12 mouse cellular contexts compared by ENCODE assay signal in genomic region chr13:59673597-59673996, GRCm38 (mm10). TPM values are rescaled to one million over a fixed set of nuclear protein-coding genes. Genes with fewer than 3 reads are reported as not detected.
DNase-seq lines count a peak whose midpoint lies in the region; ATAC-seq and TF ChIP-seq lines count a peak whose summit lies in the region.
"Had no signal": no experiment of that assay in that cellular context is flagged by ENCODE, and none has a peak within 500 bp of the region (broad histone marks: within the 10 kb centered on the region; RNA-seq: fewer than 3 reads in every experiment).

No protein-coding gene starts in this region.

- H3K36me3 ChIP-seq in G1E (replicated peaks), result peaks cover 43% of the 10 kb centered on the region
- no peaks in the 10 kb centered on the region for H3K36me3 ChIP-seq in hindbrain, embryonic 15.5 days
- H3K36me3 ChIP-seq in midbrain, embryonic 11.5 days (ENCODE audit: control insufficient read depth, insufficient read depth, low read length), result no peaks in the 10 kb centered on the region

- no peak for ATAC-seq in G1E (ENCODE audit: extremely low read depth, insufficient number of reproducible peaks, low FRiP score, poor library complexity, severe bottlenecking)
- no peak for ATAC-seq in hindbrain, embryonic 15.5 days (ENCODE audit: low FRiP score, low read depth)
- ATAC-seq in midbrain, embryonic 11.5 days (ENCODE audit: low FRiP score), result peak; percentile 20; the same call in 1 of the 2 replicates
- ATAC-seq: Patski had no signal

- no peak for TF ChIP-seq POLR2A in brain, embryonic 14.5 days (IDR thresholded peaks at IDR 0.05; ENCODE audit: borderline replicate concordance, extremely low read depth, insufficient read depth, insufficient read length, poor library complexity, severe bottlenecking)

- no peak overlapping the region for H3K27ac ChIP-seq in hindbrain, embryonic 15.5 days (replicated peaks)
- peak overlapping the region; percentile 84; the same call in 1 of the 2 replicates for H3K27ac ChIP-seq in midbrain, embryonic 11.5 days (ENCODE audit: low read depth, low read length)

- no peak for DNase-seq in G1E (ENCODE audit: low spot score)
- DNase-seq in brain, embryonic 14.5 days (ENCODE audit: low read depth), result peak; percentile 58
- DNase-seq in midbrain, embryonic 11.5 days (ENCODE audit: low spot score, missing footprints), result peak; percentile 91
- no peak for DNase-seq in adipocyte (ENCODE audit: low spot score)
- DNase-seq in adrenal gland, adult 18-20 months (ENCODE audit: low spot score in 2 of 2), result no peak
- DNase-seq in right cerebral cortex, postnatal 25 days, result no peak
- no peak for DNase-seq in kidney, postnatal 25 days
- DNase-seq: kidney, postnatal 36 days; right cerebral cortex, postnatal 14 days had no signal

- TF ChIP-seq CTCF in G1E (IDR thresholded peaks at IDR 0.05; ENCODE audit: low read depth, low read length), result no peak
- TF ChIP-seq CTCF in brain, embryonic 14.5 days (IDR thresholded peaks at IDR 0.05; ENCODE audit: borderline replicate concordance, extremely low read depth, insufficient read depth, insufficient read length), result no peak

- no peak overlapping the region for H3K9ac ChIP-seq in hindbrain, embryonic 15.5 days
- H3K9ac ChIP-seq in midbrain, embryonic 11.5 days (ENCODE audit: low read length), result peak overlapping the region; percentile 96

- H3K9me3 ChIP-seq in G1E (replicated peaks), result 0 out of 2 replicates have a peak, but pooled peaks cover 3% of the 10 kb centered on the region
- no peaks in the 10 kb centered on the region for H3K9me3 ChIP-seq in hindbrain, embryonic 15.5 days
- H3K9me3 ChIP-seq in midbrain, embryonic 11.5 days (ENCODE audit: control insufficient read depth, low read length), result no peaks in the 10 kb centered on the region

- WGBS in hindbrain, embryonic 15.5 days, result 15% methylated on average over 7 of the region's 7 CpGs
- 23% methylated on average over 7 of the region's 7 CpGs for WGBS in midbrain, embryonic 11.5 days

- H3K4me3 ChIP-seq in G1E (ENCODE audit: low read depth, low read length), result peak overlapping the region; percentile 91
- H3K4me3 ChIP-seq in hindbrain, embryonic 15.5 days, result 0 out of 2 replicates have a peak overlapping the region, but pooled peaks have one; percentile 7
- peak overlapping the region; percentile 77 for H3K4me3 ChIP-seq in midbrain, embryonic 11.5 days (ENCODE audit: low read depth, low read length)

- no peaks in the 10 kb centered on the region for H3K27me3 ChIP-seq in G1E (ENCODE audit: insufficient read depth, low read length)
- H3K27me3 ChIP-seq in hindbrain, embryonic 15.5 days, result no peaks in the 10 kb centered on the region
- no peaks in the 10 kb centered on the region for H3K27me3 ChIP-seq in midbrain, embryonic 11.5 days (ENCODE audit: control insufficient read depth, insufficient read depth, low read length)
- H3K27me3 ChIP-seq: Patski had no signal

- H3K4me1 ChIP-seq in G1E (ENCODE audit: insufficient read depth, low read depth, low read length), result peaks cover 73% of the 10 kb centered on the region
- H3K4me1 ChIP-seq in hindbrain, embryonic 15.5 days (replicated peaks), result peaks cover 26% of the 10 kb centered on the region
- peaks cover 15% of the 10 kb centered on the region for H3K4me1 ChIP-seq in midbrain, embryonic 11.5 days (ENCODE audit: control insufficient read depth, insufficient read depth, low read length)

- H3K4me2 ChIP-seq in hindbrain, embryonic 15.5 days, result peak overlapping the region; percentile 76
- H3K4me2 ChIP-seq in midbrain, embryonic 11.5 days, result peak overlapping the region; percentile 73

RNA-seq across cellular contexts. Expression of gene Golm1, which starts 2.0 kb away (rescaled TPM):
- total RNA-seq in G1E (2014; fragmentation: Nextera tagmentation) (126 and 146 TPM in 2 replicates), G1E (2017) (134 and 139 TPM in 2 replicates)
- 31.5 and 32.8 TPM in 2 replicates for polyA plus RNA-seq in G1E (2012)
- polyA plus RNA-seq in brain, embryonic 14.5 days (2012; rRNA removed), result 25.3 and 25.8 TPM in 2 replicates
- polyA plus RNA-seq in hindbrain, embryonic 15.5 days (2015; fragmentation: Nextera tagmentation; extraction: Ambion mirVana), result 23.0 and 30.7 TPM in 2 replicates
- polyA plus RNA-seq in midbrain, embryonic 11.5 days (2014; fragmentation: Nextera tagmentation; extraction: Ambion mirVana), result 179 TPM in 2 replicates
- total RNA-seq in adrenal gland, adult 18-20 months (2021), result 1 to 10 TPM; 4.9 to 8.2 TPM

RNA-seq across cellular contexts. Expression of gene 4921517D22Rik, which starts 20.3 kb away (rescaled TPM):
- total RNA-seq in G1E (2014; fragmentation: Nextera tagmentation), result not detected in 2 replicates
- total RNA-seq in G1E (2017), result 0.11 TPM in 1 of 2 replicates, not detected in the other
- not detected in 2 replicates for polyA plus RNA-seq in G1E (2012)
- not detected in 2 replicates for polyA plus RNA-seq in brain, embryonic 14.5 days (2012; rRNA removed)
- not detected in 2 replicates for polyA plus RNA-seq in hindbrain, embryonic 15.5 days (2015; fragmentation: Nextera tagmentation; extraction: Ambion mirVana)
- not detected in 2 replicates for polyA plus RNA-seq in midbrain, embryonic 11.5 days (2014; fragmentation: Nextera tagmentation; extraction: Ambion mirVana)
- total RNA-seq in adrenal gland, adult 18-20 months (2021), result not detected
- total RNA-seq: gastrocnemius, adult 8-10 months had no signal
- polyA plus RNA-seq: Patski had no signal

RNA-seq across cellular contexts. Expression of gene Spata31d1a, which starts 36.5 kb away (rescaled TPM):
- total RNA-seq in G1E (2014; fragmentation: Nextera tagmentation) (not detected in 2 replicates), G1E (2017) (0.05 and 0.12 TPM in 2 replicates)
- not detected in 2 replicates for polyA plus RNA-seq in G1E (2012)
- polyA plus RNA-seq in brain, embryonic 14.5 days (2012; rRNA removed), result 0.01 and 0.04 TPM in 2 replicates
- 0.05 TPM in 1 of 2 replicates, not detected in the other for polyA plus RNA-seq in hindbrain, embryonic 15.5 days (2015; fragmentation: Nextera tagmentation; extraction: Ambion mirVana)
- polyA plus RNA-seq in midbrain, embryonic 11.5 days (2014; fragmentation: Nextera tagmentation; extraction: Ambion mirVana), result not detected in 2 replicates
- not detected for total RNA-seq in adrenal gland, adult 18-20 months (2021)
- total RNA-seq: gastrocnemius, adult 8-10 months had no signal

RNA-seq across cellular contexts. Expression of gene Spata31d1b, which starts 38.5 kb away (rescaled TPM):
- not detected in 2 replicates for total RNA-seq in G1E (2014; fragmentation: Nextera tagmentation)
- 0.06 and 0.22 TPM in 2 replicates for total RNA-seq in G1E (2017)
- not detected in 2 replicates for polyA plus RNA-seq in G1E (2012)
- polyA plus RNA-seq in brain, embryonic 14.5 days (2012; rRNA removed), result 0.01 and 0.03 TPM in 2 replicates
- polyA plus RNA-seq in hindbrain, embryonic 15.5 days (2015; fragmentation: Nextera tagmentation; extraction: Ambion mirVana), result not detected in 2 replicates
- 0.05 TPM in 1 of 2 replicates, not detected in the other for polyA plus RNA-seq in midbrain, embryonic 11.5 days (2014; fragmentation: Nextera tagmentation; extraction: Ambion mirVana)
- total RNA-seq in adrenal gland, adult 18-20 months (2021), result not detected
- total RNA-seq: gastrocnemius, adult 8-10 months had no signal
- polyA plus RNA-seq: Patski had no signal

RNA-seq across cellular contexts. Expression of gene Spata31d1d, which starts 58.0 kb away (rescaled TPM):
- total RNA-seq in G1E (2014; fragmentation: Nextera tagmentation), result not detected in 2 replicates
- total RNA-seq in G1E (2017), result 0.05 TPM in 1 of 2 replicates, not detected in the other
- not detected in 2 replicates for polyA plus RNA-seq in G1E (2012)
- 0.04 TPM in 1 of 2 replicates, not detected in the other for polyA plus RNA-seq in brain, embryonic 14.5 days (2012; rRNA removed)
- polyA plus RNA-seq in hindbrain, embryonic 15.5 days (2015; fragmentation: Nextera tagmentation; extraction: Ambion mirVana), result not detected in 2 replicates
- not detected in 2 replicates for polyA plus RNA-seq in midbrain, embryonic 11.5 days (2014; fragmentation: Nextera tagmentation; extraction: Ambion mirVana)
- total RNA-seq in adrenal gland, adult 18-20 months (2021), result not detected
- total RNA-seq: gastrocnemius, adult 8-10 months had no signal
- polyA plus RNA-seq: Patski had no signal

Comparison
In these comparisons a context has a peak if more than half of its experiments do, and no peak if none do; other contexts are left out.
1. DNase-seq: peak in brain, embryonic 14.5 days (single experiment) and midbrain, embryonic 11.5 days (single experiment); none in G1E (single experiment), adipocyte (single experiment), adrenal gland, adult 18-20 months (0 of 2), right cerebral cortex, postnatal 25 days (single experiment) and kidney, postnatal 25 days (0 of 2).
2. H3K4me3 ChIP-seq: peak in every context shown above with its lines; median percentile 91 in G1E; 77 in midbrain, embryonic 11.5 days; 7 in hindbrain, embryonic 15.5 days.